ENCODE assay signal across 15 mouse cellular contexts in genomic region chr12:77065645-77066512, GRCm38 (mm10).
"Had no signal": no experiment of that assay in that cellular context is flagged by ENCODE, and none has a peak within 500 bp of the region (broad histone marks: within the 10 kb centered on the region; RNA-seq: fewer than 3 reads in every experiment).

No protein-coding gene starts in this region.

- ATAC-seq: intestine, postnatal 0 days; lung, postnatal 0 days; midbrain, embryonic 16.5 days had no signal

- H3K9me3 ChIP-seq: limb, embryonic 13.5 days; midbrain, embryonic 12.5 days; neural tube, embryonic 15.5 days had no signal

- H3K4me1 ChIP-seq: midbrain, embryonic 12.5 days; neural tube, embryonic 15.5 days had no signal

- H3K4me3 ChIP-seq: limb, embryonic 13.5 days; midbrain, embryonic 12.5 days; neural tube, embryonic 15.5 days had no signal

- DNase-seq: kidney, adult 9 months; kidney, postnatal 36 days; layer of hippocampus, adult 9-11 months; left cerebral cortex, postnatal 4 days; lung, adult 18-20 months; lung, postnatal 36 days; right cerebral cortex, adult 18-20 months; right cerebral cortex, postnatal 25 days; thymus, postnatal 4 days had no signal

- H3K36me3 ChIP-seq: limb, embryonic 13.5 days; midbrain, embryonic 12.5 days; neural tube, embryonic 15.5 days had no signal

- H3K27me3 ChIP-seq: limb, embryonic 13.5 days; neural tube, embryonic 15.5 days had no signal
